Mouse (Mus musculus) G1E (cell line): ENCODE results near the gene Ppfia4. TPM values are rescaled to one million over a fixed set of nuclear protein-coding genes. Genes with fewer than 3 reads are reported as not detected.

Experiments
- ATAC-seq: 2 replicates; pipeline ENCODE4 v1.8.0; 2016; ENCODE audit warnings: mild to moderate bottlenecking; ENCODE audit not compliant: insufficient number of reproducible peaks, poor library complexity, low FRiP score, severe bottlenecking; ENCODE audit errors: extremely low read depth
- DNase-seq: peaks from one replicate; pipeline ENCODE4 v3.0.0; 2012; ENCODE audit warnings: low spot score
- H3K27me3 ChIP-seq: 2 replicates; pipeline ENCODE4 v1.6.1; 2012; ENCODE audit warnings: mild to moderate bottlenecking, low read length, inconsistent platforms; ENCODE audit not compliant: insufficient read depth
- H3K36me3 ChIP-seq: replicated peaks from 2 replicates; pipeline ENCODE3; 2012; ENCODE audit warnings: mild to moderate bottlenecking, inconsistent platforms
- H3K4me1 ChIP-seq: 2 replicates; pipeline ENCODE4 v1.6.1; 2012; ENCODE audit warnings: low read depth, low read length, inconsistent platforms, mixed read lengths; ENCODE audit not compliant: insufficient read depth
- H3K4me3 ChIP-seq: 2 replicates; pipeline ENCODE4 v1.5.1; 2012; ENCODE audit warnings: low read depth, mild to moderate bottlenecking, inconsistent platforms, low read length, moderate library complexity, mixed read lengths
- H3K9me3 ChIP-seq: replicated peaks from 2 replicates; pipeline ENCODE4 v1.6.1; 2012; ENCODE audit warnings: inconsistent platforms
- CTCF ChIP-seq: IDR thresholded peaks from 2 replicates; pipeline ENCODE4 v1.5.1; 2012; ENCODE audit warnings: low read depth, low read length, inconsistent platforms, mixed read lengths
- GATA1 ChIP-seq: IDR thresholded peaks from 2 replicates; pipeline ENCODE4 v1.6.1; 2012; ENCODE audit warnings: borderline replicate concordance, low read length, inconsistent platforms, mixed read lengths
- GATA2 ChIP-seq: IDR thresholded peaks from 2 replicates; pipeline ENCODE4 v1.6.1; 2012; ENCODE audit warnings: low read depth, low read length, inconsistent platforms, borderline replicate concordance
- POLR2AphosphoS5 ChIP-seq: IDR thresholded peaks from 2 replicates; pipeline ENCODE4 v1.6.1; 2012; ENCODE audit warnings: low read depth, low read length, inconsistent platforms; ENCODE audit not compliant: insufficient replicate concordance
- TAL1 ChIP-seq: conservative IDR thresholded peaks from 2 replicates; pipeline ENCODE4 v1.6.1; 2012; ENCODE audit warnings: low read depth, low read length, inconsistent platforms, mixed read lengths
- polyA plus RNA-seq: library from polyadenylated mRNA; stranded (reverse); fragments of >175 nt; gene quantifications from 2 replicates; pipeline ENCODE4 v1.2.3, GENCODE M21; 2012
- total RNA-seq, 2 experiments: library from RNA; stranded (forward) in 1 of 2; stranded (reverse) in 1 of 2; fragments of 200-1000 nt in 1 of 2; fragments of >200 nt in 1 of 2; fragmentation: Nextera tagmentation in 1 of 2; gene quantifications; 2 replicates each; pipeline ENCODE4 v1.2.3; 2014 to 2017

Ppfia4 gene
- total and polyA plus RNA-seq, 3 experiments = 0.05 to 0.13 TPM; not detected in 1

DNA sequence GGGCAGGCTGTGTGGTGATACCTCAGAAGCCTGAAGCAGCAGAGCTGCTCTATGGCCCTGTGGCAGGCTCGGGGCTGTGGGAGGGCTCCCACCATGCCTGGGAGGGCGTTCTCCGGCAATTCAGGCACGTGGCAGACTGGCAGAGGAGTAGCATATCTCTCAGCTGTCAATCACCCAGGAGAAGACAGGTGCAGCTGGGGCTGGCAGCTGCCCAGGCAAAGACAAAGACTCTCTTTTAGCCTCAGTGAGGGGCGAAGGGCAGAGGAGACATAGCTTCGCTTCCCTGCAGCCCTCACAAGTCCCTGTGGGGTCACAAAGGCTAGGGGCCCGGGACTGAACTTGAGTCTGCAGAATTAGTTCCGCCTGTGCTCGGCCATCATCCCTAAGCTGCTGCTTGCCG, 25.3 kb downstream of the Ppfia4 start:
- no peak for DNase-seq

DNA sequence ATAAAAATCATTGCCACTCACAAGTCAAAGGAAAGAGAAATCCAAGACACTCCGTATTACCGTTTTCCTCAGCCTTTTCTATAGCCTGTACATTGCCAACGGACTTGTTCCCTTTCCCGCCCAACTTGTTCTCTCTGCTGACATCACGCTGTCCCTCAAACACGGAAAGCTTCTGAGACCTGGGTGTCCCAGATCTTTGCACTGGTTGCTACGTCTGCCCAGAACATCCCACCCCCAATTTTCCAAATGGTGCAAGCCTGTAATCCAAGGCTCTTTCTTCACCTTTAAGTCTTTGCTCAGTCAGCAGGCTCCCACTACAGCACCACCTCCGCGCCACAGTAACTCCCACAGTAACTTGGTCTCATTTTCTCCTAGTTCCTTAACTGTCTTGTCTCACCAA, 27.8 kb downstream of the Ppfia4 start:
- Histone ChIP-seq H3K27me3 (peaks cover 19% of the 10 kb centered on the region), H3K4me1 (0 out of 2 replicates have a peak, but pooled peaks cover 5% of the 10 kb centered on the region), H3K9me3 (no peaks in the 10 kb centered on the region), H3K36me3 (no peaks in the 10 kb centered on the region), H3K4me3 (no peak overlapping the region)
- ATAC-seq (no peak), DNase-seq (no peak)
- no peak for TF ChIP-seq CTCF
- no peak for TF ChIP-seq GATA1
- no peak for TF ChIP-seq GATA2
- no peak for TF ChIP-seq TAL1
- TF ChIP-seq POLR2AphosphoS5 = no peak

More for the DNA sequence above, 25.3 kb downstream of the Ppfia4 start:
- ATAC-seq = no peak
- no peak overlapping the region for H3K4me3 ChIP-seq
- H3K27me3 ChIP-seq = peaks cover 18% of the 10 kb centered on the region
- H3K9me3 ChIP-seq = no peaks in the 10 kb centered on the region
- H3K4me1 ChIP-seq = 0 out of 2 replicates have a peak, but pooled peaks cover 4% of the 10 kb centered on the region
- no peaks in the 10 kb centered on the region for H3K36me3 ChIP-seq
- TF ChIP-seq TAL1 (no peak), POLR2AphosphoS5 (no peak), GATA2 (no peak), GATA1 (no peak), CTCF (no peak)

DNA sequence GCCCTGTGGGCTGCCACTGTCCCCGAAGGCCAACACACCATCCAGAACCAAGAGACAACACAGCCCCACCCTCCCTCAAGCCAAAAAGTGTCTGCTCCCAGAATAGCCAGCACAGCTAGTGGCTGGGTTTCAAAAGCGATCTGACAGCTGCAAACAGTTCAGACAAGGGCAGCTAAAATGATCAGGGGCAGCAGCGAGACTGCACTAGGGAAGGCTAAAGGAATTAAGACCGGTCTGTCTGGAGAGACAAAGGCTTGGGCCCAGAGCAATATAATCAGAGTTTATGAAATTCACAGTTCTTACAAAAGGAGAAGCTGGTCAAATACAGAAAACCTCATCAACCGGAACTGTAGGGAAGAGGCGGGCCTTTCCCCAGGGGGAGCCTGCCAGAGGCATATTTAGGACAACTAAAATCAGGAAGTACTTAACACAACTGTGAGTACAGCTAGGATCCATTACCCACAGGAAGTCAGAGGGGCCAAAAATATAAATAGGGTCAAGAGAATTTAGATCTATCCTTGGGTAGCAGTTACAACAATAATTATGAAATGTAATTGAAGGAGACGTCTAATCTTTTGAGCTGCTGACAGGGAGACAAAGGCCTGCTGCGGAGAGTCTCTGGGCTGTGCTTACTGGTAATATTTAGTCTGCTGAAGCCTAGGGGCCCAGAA, 30.0 kb downstream of the Ppfia4 start:
- ATAC-seq = peak; percentile 22; the same call in 1 of the 2 replicates
- H3K36me3 ChIP-seq = no peaks in the 10 kb centered on the region
- H3K27me3 ChIP-seq = peaks cover 34% of the 10 kb centered on the region
- H3K4me3 ChIP-seq = no peak overlapping the region
- no peak for DNase-seq
- TF ChIP-seq POLR2AphosphoS5 (no peak), TAL1 (no peak), CTCF (no peak), GATA2 (no peak), GATA1 (no peak)
- H3K4me1 ChIP-seq = 0 out of 2 replicates have a peak, but pooled peaks cover 5% of the 10 kb centered on the region
- no peaks in the 10 kb centered on the region for H3K9me3 ChIP-seq

DNA sequence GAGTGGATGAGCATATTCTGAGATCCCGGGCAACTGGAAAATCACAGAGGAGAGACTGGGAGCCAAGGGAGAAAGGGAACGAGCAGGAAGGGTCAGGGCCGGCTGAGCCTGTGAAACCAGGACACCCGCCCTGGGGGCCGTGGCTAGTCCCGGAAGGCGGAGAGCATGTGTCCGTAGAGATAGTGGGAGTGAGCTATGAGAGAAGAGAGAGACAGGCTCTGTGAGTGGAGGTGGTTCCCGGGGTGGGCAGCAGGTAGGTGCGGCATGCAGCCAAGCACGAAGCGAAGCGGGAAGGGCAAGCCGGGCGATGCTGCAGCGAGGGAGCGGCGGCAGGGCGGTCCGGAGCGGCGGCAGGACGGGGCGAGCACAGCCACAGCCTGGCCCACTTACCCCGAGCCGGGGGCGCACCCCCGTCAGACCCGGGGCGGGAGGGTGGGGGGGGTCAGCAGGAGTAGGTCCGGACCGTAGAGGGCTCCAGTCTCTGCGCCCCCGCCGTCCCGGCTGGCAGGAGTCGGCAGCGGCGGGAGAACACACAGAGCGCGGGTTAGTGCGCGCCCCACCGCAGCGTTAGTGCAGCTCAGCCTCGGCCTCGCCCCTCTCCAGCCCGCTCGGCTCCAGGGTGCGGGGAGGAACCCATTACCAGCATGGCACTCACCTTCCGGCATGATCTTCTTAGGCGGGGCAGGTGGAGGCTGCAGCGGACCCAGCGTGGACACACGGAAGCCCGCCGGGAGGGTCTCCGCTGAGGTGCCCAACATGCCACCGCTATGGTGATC, 33.9 kb downstream of the Ppfia4 start:
- no peak overlapping the region for H3K4me3 ChIP-seq

DNA sequence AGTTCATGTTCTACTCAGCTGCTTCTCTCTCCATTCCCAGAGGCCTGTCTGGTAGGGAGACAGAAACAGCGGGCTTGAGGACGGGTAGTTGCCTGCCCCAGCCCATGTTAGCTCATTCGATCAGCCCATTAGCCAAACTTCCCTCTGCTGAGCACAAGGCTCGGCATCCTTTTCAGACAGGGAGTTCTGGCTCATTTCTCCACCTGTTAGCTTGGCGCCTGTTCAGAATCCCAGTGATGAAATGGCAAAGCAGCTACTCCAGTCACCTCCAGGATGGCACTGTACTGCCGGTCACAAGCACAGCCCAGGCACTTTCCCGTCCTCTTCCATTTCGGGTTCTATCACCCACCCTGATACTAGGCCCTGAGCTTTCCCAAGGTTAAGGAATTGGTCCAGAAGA, 35.5 kb downstream of the Ppfia4 start:
- H3K27me3 ChIP-seq = peaks cover 32% of the 10 kb centered on the region
- DNase-seq (no peak), ATAC-seq (no peak)
- no peak for TF ChIP-seq CTCF
- no peak for TF ChIP-seq GATA2
- TF ChIP-seq TAL1 = no peak
- TF ChIP-seq GATA1 = no peak
- no peaks in the 10 kb centered on the region for H3K9me3 ChIP-seq
- no peaks in the 10 kb centered on the region for H3K4me1 ChIP-seq
- H3K4me3 ChIP-seq = no peak overlapping the region
- H3K36me3 ChIP-seq = no peaks in the 10 kb centered on the region

More for the DNA sequence above, 33.9 kb downstream of the Ppfia4 start:
- no peak for ATAC-seq
- TF ChIP-seq GATA2 (no peak), TAL1 (no peak)
- H3K36me3 ChIP-seq = no peaks in the 10 kb centered on the region
- peaks cover 35% of the 10 kb centered on the region for H3K27me3 ChIP-seq
- no peak for DNase-seq
- H3K4me1 ChIP-seq = 0 out of 2 replicates have a peak, but pooled peaks cover 5% of the 10 kb centered on the region
- H3K9me3 ChIP-seq = no peaks in the 10 kb centered on the region
